Mouse (Mus musculus) embryonic facial prominence, embryonic 13.5 days (tissue): ENCODE measurements around the gene Endog. TPM values are rescaled to one million over a fixed set of nuclear protein-coding genes. Genes with fewer than 3 reads are reported as not detected.

ENCODE experiments used
- ATAC-seq: fragments of 200-750 bp; cut with Nextera tagmentation; 2 replicates; pipeline ENCODE4 v1.8.0; 2017; ENCODE audit warnings: low read depth; ENCODE audit not compliant: insufficient number of reproducible peaks, insufficient read depth, low FRiP score, low TSS enrichment
- H3K27ac ChIP-seq: fragments of 300-500 bp; sonication (generic); 2 replicates; pipeline ENCODE4 v1.5.1; 2015; ENCODE audit warnings: moderate library complexity, mild to moderate bottlenecking, inconsistent platforms
- H3K27me3 ChIP-seq: fragments of 300-500 bp; sonication (generic); 2 replicates; pipeline ENCODE4 v1.6.1; 2015; ENCODE audit warnings: mild to moderate bottlenecking, inconsistent platforms
- H3K36me3 ChIP-seq: fragments of 300-500 bp; sonication (generic); 2 replicates; pipeline ENCODE4 v1.6.1; 2015; ENCODE audit warnings: mild to moderate bottlenecking, inconsistent platforms
- H3K4me1 ChIP-seq: fragments of 300-500 bp; sonication (generic); 2 replicates; pipeline ENCODE4 v1.6.1; 2015; ENCODE audit warnings: inconsistent platforms
- H3K4me2 ChIP-seq: fragments of 300-500 bp; sonication (generic); 2 replicates; pipeline ENCODE4 v1.6.1; 2015; ENCODE audit warnings: moderate library complexity, mild to moderate bottlenecking, inconsistent platforms
- H3K4me3 ChIP-seq: fragments of 300-500 bp; sonication (generic); 2 replicates; pipeline ENCODE4 v1.5.1; 2015; ENCODE audit warnings: mild to moderate bottlenecking, inconsistent platforms
- H3K9ac ChIP-seq: fragments of 300-500 bp; sonication (generic); 2 replicates; pipeline ENCODE4 v1.6.1; 2015; ENCODE audit warnings: mild to moderate bottlenecking, inconsistent platforms
- H3K9me3 ChIP-seq: fragments of 300-500 bp; sonication (generic); 2 replicates; pipeline ENCODE4 v1.6.1; 2016; ENCODE audit warnings: inconsistent platforms
- WGBS: fragments of 180-500 bp; shearing (Covaris S2); methylation state at CpG from one replicate; pipeline ENCODE4 v1.1.7; 2015; ENCODE audit warnings: mixed read lengths; 5-methylcytosine and 5-hydroxymethylcytosine counted together
- polyA plus RNA-seq: library from polyadenylated mRNA; unstranded; fragments of >200 nt; fragmentation: Nextera tagmentation; extraction: Ambion mirVana; gene quantifications from 2 replicates; pipeline ENCODE4 v1.2.1, GENCODE M21; 2015

Endog gene
- polyA plus RNA-seq, 1 experiment from 2014 or later = 15.2 TPM

DNA sequence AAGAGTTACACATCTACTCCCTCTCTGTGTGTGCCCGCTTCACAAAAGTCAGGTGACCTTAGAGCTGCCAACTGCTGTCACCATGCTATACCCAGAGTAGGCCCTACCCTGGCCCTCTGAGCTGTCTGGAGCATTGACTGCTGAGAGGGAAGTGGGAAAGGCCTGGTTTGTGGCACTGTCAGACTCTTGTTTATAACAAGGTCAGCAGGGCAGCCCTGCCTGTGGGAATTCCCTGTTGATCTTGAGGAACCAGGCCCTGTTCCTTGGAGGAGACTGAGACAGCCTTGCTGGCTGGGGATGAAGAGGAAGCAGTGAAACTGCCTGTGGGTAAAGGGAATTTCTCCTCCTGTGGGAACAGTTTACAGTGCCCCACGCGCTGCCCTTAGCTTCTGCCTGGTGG, 43.5 kb downstream of the Endog start:
- no peak for ATAC-seq
- no peaks in the 10 kb centered on the region for H3K36me3 ChIP-seq
- 86% methylated on average over 3 of the region's 3 CpGs for WGBS
- H3K4me3 ChIP-seq = no peak overlapping the region
- no peak overlapping the region for H3K9ac ChIP-seq
- no peak overlapping the region for H3K27ac ChIP-seq
- H3K9me3 ChIP-seq = no peaks in the 10 kb centered on the region
- H3K4me2 ChIP-seq = no peak overlapping the region
- no peaks in the 10 kb centered on the region for H3K27me3 ChIP-seq
- no peaks in the 10 kb centered on the region for H3K4me1 ChIP-seq

DNA sequence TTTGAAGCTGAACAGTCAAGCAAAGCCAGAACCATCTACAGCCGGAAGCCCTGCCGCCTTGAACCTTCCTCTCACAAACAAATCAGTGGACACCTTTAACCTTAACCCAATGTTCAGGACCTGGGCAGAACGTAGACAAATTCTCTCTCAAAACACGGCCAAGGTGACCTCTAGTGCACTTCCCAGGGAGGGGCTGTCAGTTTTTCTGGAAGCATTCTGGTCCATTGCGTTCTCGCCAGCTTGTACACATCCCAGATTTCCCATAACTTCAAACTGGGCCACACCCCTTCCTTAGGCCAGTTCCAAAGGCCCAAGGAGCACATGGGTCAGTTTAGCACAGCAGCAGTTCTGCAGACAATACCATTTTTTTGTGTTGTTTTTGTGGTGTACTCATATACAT, 44.2 kb downstream of the Endog start:
- Histone ChIP-seq H3K9me3 (no peaks in the 10 kb centered on the region), H3K9ac (no peak overlapping the region), H3K27me3 (no peaks in the 10 kb centered on the region), H3K4me3 (no peak overlapping the region), H3K36me3 (no peaks in the 10 kb centered on the region), H3K4me1 (no peaks in the 10 kb centered on the region), H3K4me2 (no peak overlapping the region), H3K27ac (no peak overlapping the region)
- WGBS = 82% methylated on average over 6 of the region's 6 CpGs
- ATAC-seq = no peak

DNA sequence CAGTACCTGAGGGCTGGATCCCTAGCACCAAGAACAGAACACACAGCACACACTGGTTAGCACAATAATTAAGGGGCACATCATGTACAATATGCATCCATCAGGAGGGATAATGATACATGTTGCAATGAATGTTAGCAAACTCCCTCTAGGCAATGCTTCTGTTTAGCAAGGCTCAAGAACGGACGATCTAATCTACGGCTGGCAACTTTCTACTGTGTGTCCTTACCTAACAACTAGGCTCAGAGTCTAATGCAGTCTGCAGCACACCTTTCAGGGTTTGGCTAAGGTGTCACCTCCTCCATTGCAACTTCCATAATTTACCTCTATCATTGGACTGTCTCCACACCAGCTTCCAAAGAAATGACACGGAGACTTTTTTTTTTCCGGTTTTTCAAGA, 45.0 kb downstream of the Endog start:
- Histone ChIP-seq H3K9me3 (no peaks in the 10 kb centered on the region), H3K4me2 (no peak overlapping the region), H3K4me3 (no peak overlapping the region), H3K27me3 (no peaks in the 10 kb centered on the region), H3K4me1 (no peaks in the 10 kb centered on the region), H3K27ac (no peak overlapping the region), H3K9ac (no peak overlapping the region), H3K36me3 (no peaks in the 10 kb centered on the region)
- 89% methylated on average over 5 of the region's 5 CpGs for WGBS
- ATAC-seq = no peak

Other genes with a start within 250 kb of the Endog start
- gene Gle1, start 236.1 kb upstream of the Endog start, polyA plus RNA-seq = 70.1 and 76.8 TPM in 2 replicates
- 74.3 and 78.3 TPM in 2 replicates for gene Sptan1, start 205.9 kb upstream of the Endog start, polyA plus RNA-seq
- gene Wdr34, start 122.6 kb upstream of the Endog start, polyA plus RNA-seq = 46.5 and 46.9 TPM in 2 replicates
- 538 and 545 TPM in 2 replicates for gene Set, start 114.1 kb upstream of the Endog start, polyA plus RNA-seq
- 7.6 and 11.4 TPM in 2 replicates for gene Pkn3, start 93.8 kb upstream of the Endog start, polyA plus RNA-seq
- gene Zdhhc12, start 77.8 kb upstream of the Endog start, polyA plus RNA-seq = 24.0 and 25.3 TPM in 2 replicates
- 12.7 and 13.5 TPM in 2 replicates for gene Zer1, start 46.9 kb upstream of the Endog start, polyA plus RNA-seq
- 11.1 and 13.7 TPM in 2 replicates for gene Tbc1d13, start 37.7 kb upstream of the Endog start, polyA plus RNA-seq
- gene Spout1, start 7.0 kb downstream of the Endog start, polyA plus RNA-seq = 80.6 and 81.9 TPM in 2 replicates
- 9.4 and 10.0 TPM in 2 replicates for gene Kyat1, start 34.4 kb downstream of the Endog start, polyA plus RNA-seq
- gene Lrrc8a, start 66.2 kb downstream of the Endog start, polyA plus RNA-seq = 43.6 and 45.9 TPM in 2 replicates
- gene Gm28035, start 69.1 kb downstream of the Endog start, polyA plus RNA-seq = 0.06 and 0.11 TPM in 2 replicates
- 3.7 and 4.7 TPM in 2 replicates for gene Phyhd1, start 94.7 kb downstream of the Endog start, polyA plus RNA-seq
- gene Gm28038, start 109.5 kb downstream of the Endog start, polyA plus RNA-seq = not detected in 2 replicates
- gene Dolk, start 114.8 kb downstream of the Endog start, polyA plus RNA-seq = 29.0 and 30.5 TPM in 2 replicates
- 36.5 and 40.7 TPM in 2 replicates for gene Nup188, start 114.9 kb downstream of the Endog start, polyA plus RNA-seq
- gene Sh3glb2, start 187.8 kb downstream of the Endog start, polyA plus RNA-seq = 84.8 and 85.8 TPM in 2 replicates
- 23.9 and 27.7 TPM in 2 replicates for gene Miga2, start 192.7 kb downstream of the Endog start, polyA plus RNA-seq
- gene Dolpp1, start 220.8 kb downstream of the Endog start, polyA plus RNA-seq = 31.9 and 34.9 TPM in 2 replicates
- gene Crat, start 244.3 kb downstream of the Endog start, polyA plus RNA-seq = 22.5 and 25.0 TPM in 2 replicates
- gene Ptpa, start 244.5 kb downstream of the Endog start, polyA plus RNA-seq = 150 and 163 TPM in 2 replicates